Mouse (Mus musculus) kidney, postnatal 25 days (tissue): ENCODE measurements around the gene Tom1.
A peak's percentile ranks its signal among the peaks of the same experiment; 100 is the strongest.

Experiments used
- DNase-seq, 2 experiments: peaks; one replicate each; pipeline ENCODE4 v3.0.0; 2021; ENCODE audit warnings: mixed read lengths in 2 of 2

Gene Tom1

GRCm38 (mm10) chr8:75090781-75091365, 57.4 kb downstream of the Tom1 start:
- DNase-seq, result no peak

GRCm38 (mm10) chr8:75093399-75094156, 60.1 kb downstream of the Tom1 start, which contains the start of gene Hmox1:
Gene Hmox1 (plus strand): TSS chr8:75093621.
- peak; percentile 96 to 98 for DNase-seq

DNA sequence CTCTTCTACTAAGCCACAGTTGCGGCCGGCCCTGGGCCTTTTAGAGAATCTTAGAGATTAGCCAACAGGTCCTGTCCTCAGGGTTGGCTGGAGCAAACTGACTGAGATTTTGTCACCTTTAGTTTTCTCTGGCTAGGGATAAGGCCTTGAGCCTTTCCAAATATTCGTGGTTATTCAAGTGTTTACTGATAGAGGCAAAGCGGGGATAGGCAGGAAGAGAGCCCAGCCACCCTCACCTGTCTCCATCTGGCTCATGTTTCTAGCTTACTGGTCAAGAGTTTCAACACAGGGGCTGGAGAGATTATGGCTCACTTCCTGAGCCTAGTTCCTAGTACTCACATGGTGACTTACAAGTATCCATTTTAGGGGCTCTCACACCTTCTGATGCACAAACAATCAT, 69.5 kb downstream of the Tom1 start:
- no peak for DNase-seq

DNA sequence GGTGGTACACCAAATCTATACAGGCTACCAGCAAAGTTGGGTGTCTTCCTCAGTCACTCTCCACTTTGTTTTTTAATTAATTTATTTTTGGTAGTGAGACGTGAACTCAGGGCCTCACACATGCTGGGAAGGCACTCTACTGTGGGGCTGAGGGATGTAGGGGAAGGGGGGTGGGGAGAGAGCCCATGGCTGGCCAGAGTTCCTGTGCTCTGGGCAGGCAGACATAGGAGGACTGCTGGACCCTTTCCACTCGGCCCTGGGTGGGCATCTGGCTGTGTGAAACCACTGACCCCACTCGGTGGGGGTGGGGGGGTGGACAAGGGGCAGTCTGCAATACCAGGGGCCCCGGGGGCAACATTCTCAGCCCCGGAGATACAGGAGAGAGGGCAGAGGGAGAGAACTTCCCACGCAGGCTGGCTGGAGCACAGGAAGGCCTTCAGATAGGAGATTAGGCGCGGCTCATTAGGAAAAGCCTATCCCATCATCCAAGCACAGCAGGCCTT, 69.9 kb downstream of the Tom1 start:
- DNase-seq, result no peak

DNA sequence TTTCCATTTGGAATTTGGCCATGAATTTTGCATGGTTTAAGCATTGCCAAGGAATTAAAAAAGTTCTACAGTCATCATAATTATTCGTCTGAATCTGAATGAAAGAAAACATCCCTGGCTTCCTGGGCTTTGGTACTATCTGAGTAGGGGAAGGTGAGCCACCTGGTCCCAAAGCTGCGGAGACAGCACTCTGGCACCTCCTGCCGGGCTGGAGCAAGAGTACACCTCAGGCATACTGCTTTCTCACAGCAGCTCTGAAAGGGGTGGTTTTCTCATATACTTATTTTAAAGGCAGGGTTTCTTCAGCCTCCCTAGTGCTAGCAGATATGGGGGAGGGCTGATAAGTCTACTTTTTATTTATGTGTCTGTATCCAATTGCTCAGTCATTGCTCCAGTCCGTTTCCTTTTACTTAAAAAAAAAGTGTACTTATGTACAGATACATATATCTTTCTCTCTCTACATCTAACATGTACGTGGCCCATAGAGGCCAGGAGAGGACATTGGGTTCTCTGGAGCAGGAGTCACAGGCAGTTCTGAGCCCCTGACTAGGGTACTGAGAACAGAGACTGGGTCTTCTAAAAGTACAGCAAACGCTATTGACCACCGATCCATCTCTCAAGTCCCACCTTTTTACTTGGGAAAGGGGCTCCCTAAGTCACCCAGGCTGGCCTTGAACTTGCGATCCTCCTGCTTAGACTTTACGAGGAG, 75.2 kb downstream of the Tom1 start:
- peak; percentile 86 to 88 for DNase-seq

- peak; percentile 99 for DNase-seq
These were observed 75.9 kb downstream of the Tom1 start, which contains the start of gene Mcm5 for GRCm38 (mm10) chr8:75109236-75109967. Gene Mcm5 (plus strand): TSS chr8:75109569.

DNA sequence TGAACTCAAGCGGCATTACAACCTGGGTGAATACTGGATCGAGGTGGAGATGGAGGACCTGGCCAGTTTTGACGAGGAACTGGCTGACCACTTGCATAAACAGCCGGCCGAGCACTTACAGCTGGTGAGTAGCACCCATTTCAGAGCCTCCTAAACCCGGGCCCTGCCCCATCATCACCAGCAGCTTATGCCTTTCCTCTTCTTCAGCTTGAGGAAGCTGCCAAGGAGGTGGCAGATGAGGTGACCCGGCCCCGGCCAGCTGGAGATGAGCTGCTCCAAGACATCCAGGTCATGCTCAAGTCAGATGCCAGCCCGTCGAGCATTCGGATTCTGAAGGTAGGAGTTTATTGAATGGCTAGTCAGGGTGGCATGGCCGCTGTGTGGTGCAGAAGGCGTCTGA, 76.6 kb downstream of the Tom1 start:
- DNase-seq, result no peak

DNA sequence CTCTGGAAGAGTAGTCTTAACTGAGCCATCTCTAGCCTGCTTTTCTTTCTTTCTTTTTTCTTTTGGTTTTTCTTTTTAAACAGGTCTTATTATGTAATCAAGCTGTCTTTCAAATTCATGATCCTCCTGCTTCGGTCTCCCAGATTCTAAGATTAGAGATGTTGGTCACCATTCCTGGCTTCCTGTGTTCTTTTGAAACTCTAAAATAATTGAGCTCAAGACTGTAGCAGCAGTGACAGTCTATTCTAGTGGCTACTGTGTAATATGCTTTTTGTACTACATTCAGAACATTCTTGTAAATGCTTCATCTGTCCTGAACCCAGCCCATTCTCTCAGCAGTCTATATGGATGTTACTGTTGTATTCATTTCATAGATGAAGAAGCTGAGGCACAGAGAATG, 85.0 kb downstream of the Tom1 start:
- DNase-seq, result no peak

- DNase-seq, result no peak
These were observed 85.8 kb downstream of the Tom1 start for GRCm38 (mm10) chr8:75119287-75119686.
